Mouse (Mus musculus) ES-Bruce4 (cell line): ENCODE data around the gene Morn1. TPM values are rescaled to one million over a fixed set of nuclear protein-coding genes. Genes with fewer than 3 reads are reported as not detected.

Experiments used
- H3K27ac ChIP-seq: 2 replicates; pipeline ENCODE4 v1.5.1; 2012; ENCODE audit warnings: low read length, inconsistent platforms; ENCODE audit not compliant: insufficient read depth
- H3K27me3 ChIP-seq: 2 replicates; pipeline ENCODE4 v1.6.1; 2012; ENCODE audit warnings: mild to moderate bottlenecking, low read length, inconsistent platforms; ENCODE audit not compliant: control insufficient read depth, poor library complexity, insufficient read depth, severe bottlenecking
- H3K36me3 ChIP-seq: 2 replicates; pipeline ENCODE4 v1.6.1; 2012; ENCODE audit warnings: inconsistent platforms, mild to moderate bottlenecking, low read length, moderate library complexity; ENCODE audit not compliant: control insufficient read depth, poor library complexity, insufficient read depth, severe bottlenecking
- H3K4me1 ChIP-seq: one replicate; pipeline ENCODE4 v1.8.1; 2011; ENCODE audit warnings: low read length; ENCODE audit not compliant: control insufficient read depth, insufficient read depth
- H3K4me3 ChIP-seq: 2 replicates; pipeline ENCODE4 v1.5.1; 2011; ENCODE audit warnings: low read depth, mild to moderate bottlenecking, low read length
- H3K9ac ChIP-seq: 2 replicates; pipeline ENCODE4 v1.6.1; 2012; ENCODE audit warnings: low read depth, mild to moderate bottlenecking, inconsistent platforms; ENCODE audit not compliant: poor library complexity, severe bottlenecking
- H3K9me3 ChIP-seq: replicated peaks from 2 replicates; pipeline ENCODE4 v1.6.1; 2012; ENCODE audit warnings: mild to moderate bottlenecking, low read length, inconsistent platforms; ENCODE audit not compliant: control insufficient read depth, poor library complexity, insufficient read depth, severe bottlenecking
- CTCF ChIP-seq: IDR thresholded peaks from one replicate; pipeline ENCODE4 v1.8.1; 2011; ENCODE audit warnings: low read depth, low read length
- EP300 ChIP-seq: IDR thresholded peaks from 2 replicates; pipeline ENCODE4 v1.6.1; 2011; ENCODE audit warnings: low read depth, low read length; ENCODE audit not compliant: insufficient read depth
- POLR2A ChIP-seq: IDR thresholded peaks from one replicate; pipeline ENCODE4 v1.8.1; 2011; ENCODE audit warnings: low read length; ENCODE audit not compliant: insufficient read depth
- polyA plus RNA-seq: library from polyadenylated mRNA; stranded (reverse); fragments of >200 nt; gene quantifications from 2 replicates; pipeline ENCODE4 v1.2.4, GENCODE M21; 2011; ENCODE audit warnings: low read depth; ENCODE audit not compliant: missing spikeins, insufficient read depth, insufficient read length

The Morn1 gene
- polyA plus RNA-seq, 1 experiment = 11.6 TPM

DNA sequence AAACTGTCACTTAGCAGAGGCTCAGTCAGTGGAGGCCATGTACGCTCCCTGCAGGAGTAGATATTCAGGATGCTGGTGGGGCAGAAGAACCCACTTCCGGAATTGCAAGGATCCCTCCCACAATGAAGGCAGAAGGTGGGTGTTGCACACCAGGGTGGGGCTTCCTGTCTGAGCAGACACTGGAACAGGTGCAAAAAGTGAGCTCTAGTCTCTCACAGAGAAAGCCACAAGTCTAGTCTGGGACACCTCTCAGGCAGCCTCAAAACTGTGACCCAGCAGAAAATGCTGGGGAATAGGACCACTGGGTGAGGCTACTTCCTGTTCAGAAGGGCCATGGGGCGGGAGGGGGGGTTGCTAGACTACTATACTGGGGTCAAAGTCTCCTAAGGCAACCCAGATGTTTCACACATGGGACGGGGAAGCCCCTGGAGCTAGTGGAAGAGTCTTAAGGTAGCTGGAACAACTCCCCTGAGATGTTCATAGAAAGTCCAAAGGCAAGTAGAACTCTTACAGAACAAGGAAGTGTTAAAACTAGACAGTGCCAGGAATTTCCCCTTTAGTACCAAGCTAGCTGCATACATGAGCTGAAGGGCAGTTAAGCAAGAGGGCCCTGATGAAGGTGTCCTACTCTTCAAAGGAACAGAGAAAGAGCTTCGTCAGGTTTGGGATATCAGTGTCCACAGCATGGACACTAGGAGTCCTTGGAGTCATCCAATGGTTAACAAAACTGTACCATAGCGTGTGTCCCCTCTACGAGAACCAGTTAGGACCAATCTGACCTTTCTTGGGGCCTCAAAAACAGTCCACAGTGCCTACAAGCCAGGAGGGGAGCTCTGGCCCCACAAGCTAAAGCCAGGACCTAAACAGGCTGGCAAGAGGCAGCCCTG, 76.3 kb downstream of the Morn1 start:
- Histone ChIP-seq H3K4me3 (no peak overlapping the region), H3K36me3 (peaks cover 4% of the 10 kb centered on the region; the same call in 1 of the 2 replicates), H3K4me1 (peaks cover 19% of the 10 kb centered on the region), H3K9ac (no peak overlapping the region), H3K27me3 (no peaks in the 10 kb centered on the region), H3K9me3 (no peaks in the 10 kb centered on the region), H3K27ac (peak overlapping the region; percentile 92)
- TF ChIP-seq CTCF (no peak), POLR2A (no peak), EP300 (peak; percentile 93)

- no peaks in the 10 kb centered on the region for H3K27me3 ChIP-seq
- no peak overlapping the region for H3K9ac ChIP-seq
- no peak overlapping the region for H3K4me3 ChIP-seq
- H3K9me3 ChIP-seq = no peaks in the 10 kb centered on the region
- H3K4me1 ChIP-seq = peaks cover 16% of the 10 kb centered on the region
- H3K36me3 ChIP-seq = peaks cover 4% of the 10 kb centered on the region; the same call in 1 of the 2 replicates
- no peak for TF ChIP-seq CTCF
- peak; percentile 100 for TF ChIP-seq EP300
- H3K27ac ChIP-seq = peak overlapping the region; percentile 92
These were observed 76.9 kb downstream of the Morn1 start for GRCm38 (mm10) chr4:155163320-155163651.

GRCm38 (mm10) chr4:155163685-155164084, 77.3 kb downstream of the Morn1 start:
- H3K27ac ChIP-seq = peak overlapping the region; percentile 83
- peak overlapping the region; percentile 26; the same call in 1 of the 2 replicates for H3K9ac ChIP-seq
- H3K4me3 ChIP-seq = peak overlapping the region; percentile 18
- H3K36me3 ChIP-seq = peaks cover 4% of the 10 kb centered on the region; the same call in 1 of the 2 replicates
- peaks cover 16% of the 10 kb centered on the region for H3K4me1 ChIP-seq
- no peaks in the 10 kb centered on the region for H3K9me3 ChIP-seq
- TF ChIP-seq CTCF = no peak
- TF ChIP-seq POLR2A = no peak
- TF ChIP-seq EP300 = no peak
- H3K27me3 ChIP-seq = no peaks in the 10 kb centered on the region

- TF ChIP-seq POLR2A = no peak
- Histone ChIP-seq H3K36me3 (peaks cover 1% of the 10 kb centered on the region; the same call in 1 of the 2 replicates), H3K27me3 (no peaks in the 10 kb centered on the region), H3K4me1 (peaks cover 14% of the 10 kb centered on the region), H3K4me3 (no peak overlapping the region), H3K9me3 (no peaks in the 10 kb centered on the region), H3K27ac (peak overlapping the region; percentile 83), H3K9ac (peak overlapping the region; percentile 26; the same call in 1 of the 2 replicates)
These were observed 78.2 kb downstream of the Morn1 start for GRCm38 (mm10) chr4:155164550-155164949.

DNA sequence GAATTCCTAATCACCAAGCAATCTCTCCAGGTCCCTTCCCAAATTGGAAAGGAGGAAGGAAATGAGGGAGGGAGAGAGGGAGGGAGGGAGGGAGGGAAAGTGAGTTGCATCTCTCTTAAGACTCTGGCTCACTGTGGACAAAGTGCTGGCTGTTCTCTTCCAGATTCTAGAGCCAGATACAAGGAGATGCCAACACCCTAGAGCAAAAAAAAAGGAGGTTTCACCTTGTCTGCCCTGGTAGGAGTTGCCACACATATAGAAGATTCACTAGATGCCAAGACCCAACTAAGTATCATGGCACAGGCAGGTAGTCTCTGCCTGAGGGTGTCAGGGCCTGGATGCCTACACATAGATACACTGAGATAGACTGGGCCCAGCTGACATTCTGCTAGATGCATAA, 79.5 kb downstream of the Morn1 start:
- no peak overlapping the region for H3K9ac ChIP-seq
- H3K4me3 ChIP-seq = no peak overlapping the region
- TF ChIP-seq POLR2A = no peak
- TF ChIP-seq CTCF = no peak
- TF ChIP-seq EP300 = no peak
- H3K27me3 ChIP-seq = no peaks in the 10 kb centered on the region
- peaks cover 14% of the 10 kb centered on the region for H3K4me1 ChIP-seq
- H3K36me3 ChIP-seq = no peaks in the 10 kb centered on the region
- no peak overlapping the region for H3K27ac ChIP-seq
- H3K9me3 ChIP-seq = no peaks in the 10 kb centered on the region

DNA sequence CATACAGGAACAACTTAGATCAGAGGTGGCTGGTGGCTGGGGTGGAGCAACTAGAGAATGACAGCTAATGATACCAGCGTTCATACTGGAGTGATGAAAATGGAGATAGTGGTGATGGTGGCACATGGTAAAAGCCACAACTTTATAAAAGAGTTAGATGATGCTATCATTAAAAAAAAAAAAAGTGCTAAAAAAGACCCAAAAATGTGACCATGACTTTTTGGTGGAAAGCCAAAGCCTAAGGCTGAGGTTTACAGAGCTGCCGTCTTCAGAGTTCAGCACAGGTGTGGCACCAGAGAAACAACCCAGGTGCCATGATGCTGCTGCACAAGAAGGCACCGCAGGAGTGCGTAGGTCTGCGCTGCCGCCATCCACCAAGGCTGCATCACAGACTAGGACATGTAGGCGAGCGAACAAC, 82.5 kb downstream of the Morn1 start:
- H3K9me3 ChIP-seq = no peaks in the 10 kb centered on the region
- no peak for TF ChIP-seq POLR2A
- TF ChIP-seq EP300 = no peak
- TF ChIP-seq CTCF = no peak
- no peak overlapping the region for H3K9ac ChIP-seq
- H3K4me1 ChIP-seq = peaks cover 18% of the 10 kb centered on the region
- no peak overlapping the region for H3K27ac ChIP-seq
- H3K4me3 ChIP-seq = no peak overlapping the region
- no peaks in the 10 kb centered on the region for H3K36me3 ChIP-seq
- no peaks in the 10 kb centered on the region for H3K27me3 ChIP-seq
